Mouse (Mus musculus): Measurements from ENCODE around the gene Erap1. TPM values are rescaled to one million over a fixed set of nuclear protein-coding genes. Genes with fewer than 3 reads are reported as not detected.

Gene Erap1
- total RNA-seq, 2 experiments from 2014 or later = 80.0 to 92.4 TPM

Other genes starting within 250 kb of the Erap1 start
- gene Zfp72, start 248.7 kb upstream of the Erap1 start, total RNA-seq (2021) = 1 to 10 TPM; 2.5 to 3.8 TPM
- gene Ftl1-ps1, start 239.9 kb upstream of the Erap1 start, total RNA-seq (2021) = 1,000 to 10,000 TPM in 1 of 2 experiments, 100 to 1,000 TPM in 1; 827 to 1,288 TPM
- 10 to 100 TPM in 1 of 2 experiments, 1 to 10 TPM in 1; 9.0 to 11.2 TPM for gene Zfp825, start 145.6 kb upstream of the Erap1 start, total RNA-seq (2021)
- gene Cast, start 169.2 kb downstream of the Erap1 start, total RNA-seq (2021) = 10 to 100 TPM; 68.6 to 73.7 TPM

All from adrenal gland, postnatal 36 days (tissue).